Mouse (Mus musculus) CH12F3 (cell line): Measurements from ENCODE around the gene Tgm1.

Experiments
- in situ Hi-C: fragments of 300-500 bp; cut with MboI; formaldehyde crosslinking; loops from 2 replicates; pipeline ENCODE4 v1.14.3; 2020; ENCODE audit warnings: low sequenced_read_pairs

The Tgm1 gene

DNA sequence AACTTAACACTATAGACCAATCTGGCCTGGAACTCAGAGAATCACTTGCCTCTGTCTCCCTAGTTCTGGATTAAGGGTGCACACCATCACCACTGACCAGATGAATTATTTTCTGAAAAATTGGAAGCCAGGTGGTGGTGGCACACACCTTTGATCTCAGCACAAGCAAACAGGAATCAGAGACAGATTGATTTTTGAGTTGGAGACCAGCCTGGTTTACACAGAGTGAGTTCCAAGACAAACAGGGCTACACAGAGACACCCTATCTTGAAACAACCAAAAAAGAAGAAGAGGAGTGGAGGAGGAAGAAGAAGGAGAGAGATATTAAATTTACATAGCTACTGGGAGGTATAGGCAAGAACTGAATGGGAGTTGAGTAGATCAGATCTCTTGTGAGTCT, 12.5 kb upstream of the Tgm1 start:
- in situ Hi-C loops = no loop called here

DNA sequence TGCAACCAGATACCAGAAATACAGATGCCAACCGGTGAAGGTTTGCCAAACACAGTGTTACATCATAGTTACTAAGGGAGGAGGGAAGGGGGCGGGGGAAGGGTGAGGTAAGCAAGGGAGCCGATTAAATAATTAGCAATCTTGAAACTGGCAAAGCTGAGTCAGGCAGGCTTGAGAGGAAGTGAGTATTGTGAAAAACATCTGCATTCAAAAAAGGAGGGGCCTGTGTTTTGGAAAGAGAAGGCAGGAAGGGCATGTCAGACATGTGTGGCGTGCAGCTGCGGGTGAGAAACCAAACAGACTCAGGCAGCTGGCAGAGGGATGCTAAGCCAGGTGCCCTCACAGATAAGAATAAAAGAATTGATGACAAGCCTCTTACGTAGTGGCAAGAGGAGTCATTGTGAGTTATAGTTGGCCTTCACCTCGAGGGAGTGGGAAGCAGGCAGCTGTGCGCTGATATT, 10.7 kb upstream of the Tgm1 start:
- in situ Hi-C loops = no loop called here

- in situ Hi-C loops = no loop called here
Observed at GRCm38 (mm10) chr14:55723433-55723832, 9.7 kb upstream of the Tgm1 start.

DNA sequence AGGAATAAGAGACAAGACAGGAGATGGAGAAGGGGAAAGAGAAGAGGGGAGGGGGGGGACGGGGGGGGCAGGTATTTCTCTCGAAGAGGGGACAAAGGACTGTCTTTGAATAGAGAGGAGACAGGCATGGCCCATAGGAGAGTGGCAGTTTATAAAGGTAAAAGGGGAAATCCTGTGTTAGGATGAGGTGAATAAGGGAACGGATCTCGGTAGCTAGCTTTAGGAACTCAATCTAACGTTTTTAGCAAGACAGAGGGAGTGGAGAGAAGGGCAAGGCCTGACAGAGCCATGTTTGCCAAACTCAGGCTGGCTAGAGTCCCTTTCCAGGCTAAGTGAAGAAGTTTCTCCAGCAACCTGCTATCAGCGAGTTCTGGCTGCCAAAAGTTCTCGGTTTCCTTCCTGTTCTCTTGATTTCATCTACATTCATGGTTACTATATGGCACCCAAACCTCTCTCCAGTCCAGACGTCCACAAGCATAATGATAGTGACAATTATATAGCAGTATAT, 8.8 kb upstream of the Tgm1 start:
- in situ Hi-C loops = no loop called here

- in situ Hi-C loops = no loop called here
Observed at GRCm38 (mm10) chr14:55721700-55722437, 8.1 kb upstream of the Tgm1 start, which contains the start of gene Rabggta. Gene Rabggta, minus strand, starts transcription at chr14:55722263.

- in situ Hi-C loops = no loop called here
Observed at GRCm38 (mm10) chr14:55721076-55721475, 7.3 kb upstream of the Tgm1 start.

GRCm38 (mm10) chr14:55720666-55721065, 6.9 kb upstream of the Tgm1 start:
- in situ Hi-C loops = no loop called here

DNA sequence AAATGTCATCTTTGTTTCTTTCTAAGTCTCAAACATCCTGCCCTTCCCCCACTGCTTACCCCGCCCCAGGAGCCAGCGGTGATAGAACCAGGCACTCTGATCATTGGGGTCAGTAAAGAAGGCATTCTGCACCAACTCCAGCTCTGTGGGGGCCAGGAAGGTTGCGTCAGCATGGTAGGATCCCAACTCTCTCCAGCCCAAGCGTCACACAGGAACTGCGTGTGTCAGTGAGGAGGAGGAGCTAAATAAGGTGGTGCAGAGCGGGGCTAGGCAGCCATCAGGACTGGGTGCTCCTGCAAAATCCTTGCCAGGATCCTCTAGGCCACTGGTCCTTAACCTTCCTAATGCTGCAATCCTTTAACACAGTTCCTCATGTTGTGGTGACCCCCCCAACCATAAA, 6.0 kb upstream of the Tgm1 start:
- in situ Hi-C loops = no loop called here

DNA sequence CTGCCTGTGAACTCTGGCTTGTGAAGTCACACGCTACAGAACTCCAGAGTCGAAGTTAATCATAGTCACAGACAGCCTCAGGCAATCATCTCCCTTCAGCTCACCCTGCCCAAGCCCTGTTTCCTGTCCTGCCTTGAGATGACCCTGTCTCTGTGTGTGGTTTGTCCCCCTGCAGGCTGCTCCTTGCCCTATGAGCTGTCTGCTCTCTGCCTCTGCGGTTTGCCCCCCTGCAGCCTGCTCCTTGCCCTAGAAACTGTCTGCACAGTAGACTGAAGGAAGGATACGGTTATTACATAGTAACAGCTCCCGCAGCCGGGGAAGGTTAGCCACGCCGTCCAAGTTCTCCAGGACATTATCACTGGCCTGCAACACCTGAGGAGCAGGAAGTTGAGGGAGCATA, 3.2 kb upstream of the Tgm1 start:
- in situ Hi-C loops = no loop called here

DNA sequence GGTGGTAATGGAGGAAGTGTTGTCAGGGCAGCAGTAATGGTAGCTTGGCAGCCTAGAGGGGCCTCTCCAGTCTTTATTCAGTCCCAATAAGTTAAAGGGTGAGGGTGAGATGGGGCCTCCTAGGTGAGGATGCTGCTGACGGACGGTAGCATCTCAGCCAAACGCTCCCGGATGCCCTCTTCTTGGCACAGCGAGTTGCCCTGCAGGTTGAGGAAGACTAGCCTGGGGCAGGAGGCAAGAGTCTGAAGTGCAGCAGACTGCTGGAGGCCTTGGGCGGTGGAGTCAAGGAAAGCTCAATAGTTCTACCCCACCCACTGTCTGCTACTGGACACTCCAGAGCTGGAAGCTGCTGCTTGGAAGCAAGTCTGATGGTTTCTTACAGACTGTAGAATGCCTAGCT, 2.5 kb upstream of the Tgm1 start:
- in situ Hi-C loops = no loop called here

DNA sequence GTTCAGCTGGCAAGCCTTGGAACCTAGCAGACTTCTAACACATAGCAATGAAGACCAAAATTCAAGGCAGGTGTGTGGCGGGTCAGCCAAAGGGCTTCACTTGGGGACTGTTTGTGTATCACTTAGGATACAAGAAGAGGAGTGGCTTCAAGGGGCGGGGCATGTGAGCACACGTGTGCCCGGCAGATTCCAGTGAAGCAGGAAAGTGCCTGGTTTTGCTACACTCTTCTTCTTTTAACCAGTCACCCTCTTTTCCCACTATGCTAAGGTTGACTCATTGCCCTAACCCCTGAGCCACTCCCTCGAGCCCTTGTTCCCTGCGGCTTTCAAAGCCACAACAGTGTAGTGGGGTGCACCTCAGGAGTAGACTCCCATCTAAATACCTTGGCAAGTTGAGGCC, 1.2 kb upstream of the Tgm1 start:
- in situ Hi-C loops = no loop called here

- in situ Hi-C loops = no loop called here
Observed at GRCm38 (mm10) chr14:55713007-55713728, 558 bp downstream of the Tgm1 start.

DNA sequence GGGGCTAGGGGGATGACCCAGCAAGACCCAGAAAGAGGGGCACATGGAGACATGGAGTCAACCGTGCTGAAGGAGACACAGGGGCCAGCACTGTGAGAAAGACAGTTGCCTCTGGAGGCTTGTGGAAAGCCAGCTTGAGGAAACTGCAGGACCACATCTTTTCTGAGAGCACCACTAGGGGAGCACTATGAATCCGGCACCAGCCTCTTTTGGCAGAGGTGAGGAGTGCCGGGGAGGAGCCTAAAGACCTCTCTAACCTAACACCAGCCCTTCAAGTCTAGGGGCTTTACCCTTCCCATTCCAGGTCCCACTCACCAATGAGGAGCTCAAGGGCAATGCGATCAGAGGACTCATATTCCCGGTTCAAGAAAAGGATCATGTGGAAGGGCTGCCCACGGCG, 1.9 kb downstream of the Tgm1 start:
- in situ Hi-C loops = no loop called here

DNA sequence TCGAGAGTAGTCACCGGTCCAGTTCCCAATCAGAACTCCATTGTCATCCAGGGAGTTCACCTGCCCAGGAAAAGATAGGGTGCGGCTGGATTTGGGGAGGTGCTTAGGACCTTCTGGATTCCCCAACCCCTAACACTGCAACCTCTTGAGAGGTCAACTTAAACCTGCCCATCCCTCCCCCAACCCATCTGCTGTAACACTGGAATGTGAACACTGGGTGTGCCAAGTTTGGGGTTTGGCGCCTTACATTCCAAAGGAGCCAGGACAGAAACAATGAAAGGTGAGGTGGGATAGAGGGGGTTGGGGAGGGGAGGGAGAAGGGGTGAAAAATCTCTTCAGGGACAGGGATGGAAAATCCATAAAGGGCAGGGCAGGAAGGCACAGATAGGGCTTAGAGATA, 4.2 kb downstream of the Tgm1 start:
- in situ Hi-C loops = no loop called here

DNA sequence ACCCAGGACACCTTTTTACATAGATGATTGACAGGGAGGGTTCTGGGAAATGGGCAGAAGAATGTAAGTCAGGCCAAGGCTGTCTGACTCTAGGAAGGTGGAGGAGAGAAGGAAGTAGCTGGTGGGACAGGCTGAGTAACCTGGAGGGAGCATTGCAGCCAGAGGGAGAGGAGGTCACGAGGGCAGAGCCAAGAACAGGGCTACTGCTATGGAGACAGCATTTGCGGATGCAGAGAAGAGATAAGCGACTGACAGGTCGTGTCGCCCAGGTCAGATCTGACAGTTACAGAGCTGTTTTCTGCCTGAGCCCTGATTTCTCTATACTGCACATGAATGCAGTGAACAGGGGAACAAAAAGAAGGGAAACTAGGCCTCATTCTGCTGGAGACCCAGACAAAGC, 6.3 kb downstream of the Tgm1 start:
- in situ Hi-C loops = no loop called here

DNA sequence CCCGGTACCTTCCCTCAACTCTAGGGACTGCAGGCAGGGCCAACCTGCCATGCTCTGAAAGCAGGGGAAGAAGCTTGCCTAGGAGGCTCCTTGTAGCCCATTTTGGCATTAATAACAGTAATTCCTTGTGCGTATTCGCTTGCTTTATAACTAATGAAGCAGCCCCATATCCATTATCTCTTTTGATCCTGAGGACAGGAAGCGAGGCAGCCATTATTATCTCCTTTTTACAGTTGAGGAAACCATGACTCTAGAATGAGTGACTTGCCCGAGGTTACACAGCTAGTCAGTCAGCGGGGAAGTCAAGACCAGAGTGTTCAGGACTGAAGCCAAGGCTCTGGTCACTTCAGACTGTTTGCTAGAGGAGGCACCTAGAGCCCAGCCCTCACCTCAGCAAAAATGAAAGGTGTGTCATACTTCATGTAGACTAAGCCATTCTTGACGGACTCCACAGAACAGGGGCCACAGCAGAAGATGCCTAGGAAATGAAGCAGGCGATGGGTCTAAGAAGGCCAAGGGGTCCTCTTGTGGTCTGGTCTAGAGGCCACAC, 7.6 kb downstream of the Tgm1 start:
- in situ Hi-C loops = no loop called here

GRCm38 (mm10) chr14:55702761-55703160, 11.0 kb downstream of the Tgm1 start:
- in situ Hi-C loops = no loop called here

- in situ Hi-C loops = no loop called here
Observed at GRCm38 (mm10) chr14:55701131-55701530, 12.6 kb downstream of the Tgm1 start.

- in situ Hi-C loops = no loop called here
Observed at GRCm38 (mm10) chr14:55697226-55697625, 16.5 kb downstream of the Tgm1 start.

- in situ Hi-C loops = loop anchor here (10.0 kb wide), 1 partner anchor 65 kb away; the partner anchor contains the start of gene Cideb
Observed at GRCm38 (mm10) chr14:55689433-55689832, 24.3 kb downstream of the Tgm1 start.

DNA sequence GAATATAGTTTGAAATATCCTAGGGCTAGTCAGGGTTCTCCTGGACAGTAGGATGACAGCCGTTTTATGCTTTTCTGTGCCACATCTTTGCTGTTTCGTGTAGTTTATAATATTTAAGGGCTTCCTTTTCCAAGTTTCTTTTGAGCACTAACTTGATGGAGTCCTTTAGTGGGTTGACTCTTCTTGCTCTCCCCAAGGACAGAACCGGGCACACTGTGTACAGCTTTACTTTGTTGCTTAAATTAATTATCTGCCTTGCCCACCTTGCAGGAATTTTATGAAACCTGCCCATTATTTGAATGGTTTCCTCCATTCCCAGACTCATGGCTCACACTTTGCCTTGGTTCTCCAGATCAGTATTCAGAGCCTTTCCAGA, 31.6 kb downstream of the Tgm1 start:
- in situ Hi-C loops = loop anchor here (10.0 kb wide), 1 partner anchor 73 kb away; the partner anchor contains the start of gene Cideb
